Mouse (Mus musculus): ENCODE measurements at regions not wholly inside any gene's neighbourhood (a gene's known extent, or its start where the extent isn't known, plus 50 kb on each side); places are given as distances from the start of the nearest gene placed in this dataset.

DNA sequence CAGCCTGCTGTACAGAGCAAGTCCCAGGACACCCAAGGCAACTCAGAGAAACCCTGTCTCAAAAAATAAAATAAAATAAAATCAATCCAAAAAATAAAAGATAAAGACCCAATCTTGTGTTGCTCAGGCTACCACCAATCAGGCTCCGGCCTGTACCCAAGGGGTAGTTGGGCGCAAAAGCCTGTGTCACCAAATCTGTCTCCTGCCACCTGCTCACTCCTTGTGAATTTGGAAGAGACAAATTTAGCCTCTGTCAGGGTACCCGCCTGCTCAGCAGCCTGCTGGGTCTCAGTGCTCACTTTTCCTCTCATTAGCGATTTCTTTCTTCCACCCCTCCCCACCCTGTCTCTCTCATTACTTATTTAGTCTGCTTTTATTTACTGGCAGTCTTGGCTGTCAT is 54.6 kb downstream of the Sox4 start:
- no peak for DNase-seq (ENCODE audit: low spot score in 2 of 2)

DNA sequence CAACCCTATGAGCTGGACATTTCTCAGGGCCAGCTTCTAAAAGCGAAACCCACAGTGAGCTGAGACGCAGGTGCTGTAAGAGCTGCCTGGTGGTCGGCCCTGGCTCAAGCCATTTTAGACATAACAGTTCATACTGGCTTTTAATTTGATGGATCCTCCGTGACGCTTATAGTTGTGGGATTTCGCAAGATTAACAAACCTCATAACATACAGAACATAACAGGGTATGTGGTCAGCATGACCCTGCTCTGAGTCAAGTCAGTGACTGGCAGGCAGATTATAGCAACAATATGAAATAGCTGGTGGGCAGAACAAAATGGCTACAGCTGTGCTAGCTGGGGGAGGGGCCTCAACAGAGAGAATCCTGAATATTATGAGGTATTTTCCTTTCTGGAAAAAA is 60.6 kb downstream of the Sox4 start:
- DNase-seq (ENCODE audit: low spot score in 2 of 2): no peak

- DNase-seq (ENCODE audit: low spot score in 2 of 2): no peak
Observed at GRCm38 (mm10) chr13:28887098-28887497, 66.4 kb downstream of the Sox4 start.

- DNase-seq (ENCODE audit: low spot score in 2 of 2): no peak
Observed at GRCm38 (mm10) chr13:28886691-28887090, 66.8 kb downstream of the Sox4 start.

- DNase-seq (ENCODE audit: low spot score in 2 of 2): no peak
Observed at GRCm38 (mm10) chr13:28885083-28886037, 68.2 kb downstream of the Sox4 start.

- DNase-seq (ENCODE audit: low spot score in 2 of 2): peak in 1 of 2 experiments; percentile 22
Observed at GRCm38 (mm10) chr13:28884191-28884820, 69.2 kb downstream of the Sox4 start.

DNA sequence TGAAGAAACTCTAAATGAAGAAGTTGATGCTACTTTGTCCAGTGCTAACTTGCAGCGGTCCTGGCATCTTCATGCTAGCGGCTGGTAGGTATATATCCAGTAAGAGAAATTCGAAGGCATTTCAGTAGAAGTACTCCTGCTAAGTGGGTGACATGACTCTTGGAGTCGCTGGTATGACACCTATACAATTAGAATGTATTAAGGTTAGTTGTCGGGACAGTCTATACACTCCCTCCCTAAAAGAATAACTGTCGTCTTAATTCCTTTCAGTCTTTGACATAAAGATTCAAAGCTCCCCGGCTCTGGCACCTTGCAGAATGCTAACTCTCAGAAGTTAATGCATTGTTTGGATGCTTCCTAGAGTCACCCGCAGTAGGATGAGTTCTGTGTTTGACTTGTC is 70.1 kb downstream of the Sox4 start:
- no peak for DNase-seq (ENCODE audit: low spot score in 2 of 2)

- no peak for DNase-seq (ENCODE audit: low spot score in 2 of 2)
Observed at GRCm38 (mm10) chr13:28880888-28881287, 72.6 kb downstream of the Sox4 start.

GRCm38 (mm10) chr13:28878692-28879091 is 74.8 kb downstream of the Sox4 start:
- no peak for DNase-seq (ENCODE audit: low spot score in 2 of 2)

DNA sequence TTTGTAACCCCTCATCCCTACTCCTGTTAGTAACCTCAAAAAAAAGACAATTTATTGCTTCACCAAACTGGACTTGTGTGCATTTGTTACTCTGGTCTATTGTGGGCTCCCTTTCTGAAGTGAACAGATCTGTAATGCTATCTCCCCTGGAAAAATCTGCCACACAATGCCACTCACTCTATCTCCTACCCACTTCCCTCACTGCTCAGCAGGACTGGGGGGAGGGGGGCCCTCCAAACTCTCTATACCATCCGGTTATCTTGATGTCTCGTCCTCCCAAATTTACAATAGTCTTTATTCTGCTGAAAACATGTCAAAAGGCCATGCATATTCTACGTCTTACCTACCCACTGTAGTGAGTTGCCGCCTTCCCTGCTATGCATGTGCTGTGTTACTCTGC is 76.7 kb downstream of the Sox4 start:
- no peak for DNase-seq (ENCODE audit: low spot score in 2 of 2)

GRCm38 (mm10) chr13:28870681-28871080 is 82.8 kb downstream of the Sox4 start:
- no peak for DNase-seq (ENCODE audit: low spot score in 2 of 2)

DNA sequence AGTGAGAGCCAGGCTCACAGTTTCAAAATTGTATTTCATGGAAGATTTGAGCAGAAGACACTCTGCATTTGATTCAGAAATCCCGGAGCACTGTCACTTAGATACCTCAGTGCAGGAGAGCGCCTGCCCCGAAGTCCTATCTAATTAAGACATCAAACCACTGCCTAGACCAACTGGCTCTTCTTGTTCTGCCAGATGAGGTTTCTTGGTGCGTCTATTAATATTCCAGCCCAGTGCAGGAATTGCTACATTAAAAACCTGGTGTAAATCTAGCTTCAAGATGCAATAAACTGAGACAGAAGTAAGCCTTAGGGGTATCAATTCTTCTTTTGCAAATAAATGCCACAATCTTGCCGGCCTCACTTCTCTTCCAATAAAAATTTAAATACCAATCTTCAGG is 86.3 kb downstream of the Sox4 start:
- peak; percentile 45 to 54 for DNase-seq (ENCODE audit: low spot score in 2 of 2)

GRCm38 (mm10) chr13:28866686-28867085 is 86.8 kb downstream of the Sox4 start:
- DNase-seq (ENCODE audit: low spot score in 2 of 2): no peak

DNA sequence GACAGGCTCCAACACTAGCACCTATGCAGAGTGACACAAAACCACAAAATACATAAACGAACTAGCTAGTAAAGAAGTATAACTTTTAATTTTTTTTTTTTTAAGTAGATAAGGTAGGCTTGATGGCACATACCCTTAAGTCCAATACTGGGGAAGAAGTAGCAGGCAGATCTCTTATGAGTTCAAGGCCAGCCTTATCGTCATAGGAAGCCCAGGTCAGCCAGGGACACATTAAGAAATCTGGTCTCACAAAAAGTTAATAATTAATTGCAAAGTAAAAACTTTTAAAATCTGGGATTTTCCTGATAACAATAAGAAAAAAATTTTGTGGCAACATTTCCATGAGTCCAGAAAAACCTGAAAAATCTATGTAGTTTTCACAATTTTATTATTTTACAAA is 92.9 kb downstream of the Sox4 start:
- DNase-seq (ENCODE audit: low spot score in 2 of 2): no peak

- no peak for DNase-seq (ENCODE audit: low spot score in 2 of 2)
Observed at GRCm38 (mm10) chr13:28859829-28860427, 93.6 kb downstream of the Sox4 start.

GRCm38 (mm10) chr13:28858001-28858400 is 95.5 kb downstream of the Sox4 start:
- DNase-seq (ENCODE audit: low spot score in 2 of 2): no peak

- DNase-seq (ENCODE audit: low spot score in 2 of 2): no peak
Observed at GRCm38 (mm10) chr13:28857201-28857600, 96.3 kb downstream of the Sox4 start.

DNA sequence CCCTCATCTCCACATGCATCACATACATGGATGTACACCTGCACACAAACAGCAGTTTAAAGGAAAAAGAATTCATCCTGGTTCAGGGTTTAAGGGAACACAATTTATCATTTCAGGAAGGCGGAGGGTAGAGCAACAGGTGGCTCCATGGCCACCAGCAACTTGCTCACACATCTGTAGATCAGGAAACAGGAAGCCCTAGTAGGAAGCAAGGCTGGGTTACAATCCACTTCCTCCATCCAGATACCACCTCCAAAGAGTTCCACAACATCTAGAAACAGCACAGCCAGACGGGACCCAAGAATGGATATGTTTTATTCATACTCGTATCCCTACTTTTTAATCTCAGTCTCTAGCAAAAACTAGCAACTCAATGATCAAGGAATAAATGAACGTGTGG is 97.0 kb downstream of the Sox4 start:
- no peak for DNase-seq (ENCODE audit: low spot score in 2 of 2)

DNA sequence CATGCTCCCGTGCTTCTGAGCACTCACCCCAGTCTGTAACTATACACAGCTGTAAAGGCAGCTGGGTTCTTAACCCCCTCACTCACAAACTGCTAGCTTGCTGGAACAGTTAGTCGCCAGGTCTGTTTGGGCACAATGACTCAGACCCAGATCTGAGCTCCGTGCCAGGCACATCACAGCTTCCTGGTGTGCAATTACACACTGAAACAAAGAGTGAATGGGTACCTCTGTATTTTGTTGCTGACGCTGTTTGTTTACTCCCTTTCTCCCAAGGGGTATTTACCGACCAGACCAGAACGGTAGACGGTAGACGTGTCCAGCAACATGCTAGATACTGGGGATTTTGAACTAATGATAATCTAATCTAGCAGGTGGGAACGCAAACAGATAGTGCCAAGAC is 99.3 kb downstream of the Sox4 start:
- peak in 1 of 2 experiments; percentile 42 for DNase-seq (ENCODE audit: low spot score in 2 of 2)

GRCm38 (mm10) chr13:28848305-28848704 is 105.2 kb downstream of the Sox4 start:
- no peak for DNase-seq (ENCODE audit: low spot score in 2 of 2)

GRCm38 (mm10) chr13:28847478-28847877 is 106.0 kb downstream of the Sox4 start:
- DNase-seq (ENCODE audit: low spot score in 2 of 2): no peak

DNA sequence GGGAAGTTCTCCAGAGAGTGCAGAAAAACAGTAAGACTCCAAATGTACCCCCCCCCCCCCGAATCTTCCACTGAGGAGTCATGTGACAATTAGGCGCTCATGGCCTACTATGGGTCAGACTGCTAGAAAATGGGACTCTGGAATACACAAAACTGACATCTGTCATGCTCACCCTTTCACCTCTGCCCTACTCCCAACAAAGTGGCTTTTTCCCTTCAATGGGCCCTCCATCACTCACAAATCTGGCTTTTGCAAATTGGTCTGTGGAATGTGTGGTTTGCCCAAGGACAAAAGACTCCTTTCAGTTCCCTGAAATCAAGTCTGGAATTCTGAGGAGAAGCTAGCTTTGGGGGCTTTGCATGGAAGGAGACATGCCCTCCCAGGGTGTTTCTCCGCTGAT is 109.0 kb downstream of the Sox4 start:
- DNase-seq (ENCODE audit: low spot score in 2 of 2): no peak

- DNase-seq (ENCODE audit: low spot score in 2 of 2): no peak
Observed at GRCm38 (mm10) chr13:28842811-28843210, 110.7 kb downstream of the Sox4 start.

All from urinary bladder, postnatal 36 days (tissue).